Mouse (Mus musculus): Measurements from ENCODE around the gene Ier5. TPM values are rescaled to one million over a fixed set of nuclear protein-coding genes. Genes with fewer than 3 reads are reported as not detected.

The Ier5 gene
- total and polyA plus RNA-seq, 2 experiments = 2.6 to 2.8 TPM

GRCm38 (mm10) chr1:155134866-155135265 lies 35.4 kb upstream of the Ier5 start:
- DNase-seq (ENCODE audit: extremely low read depth, low read depth, low spot score) = no peak
- WGBS = 83% methylated on average over 8 of the region's 8 CpGs
- H3K27me3 ChIP-seq (ENCODE audit: control insufficient read depth, insufficient read depth, low read length) = no peaks in the 10 kb centered on the region
- H3K27ac ChIP-seq (replicated peaks; ENCODE audit: insufficient read depth, low read depth, low read length) = no peak overlapping the region
- no peaks in the 10 kb centered on the region; the same call in 1 of the 2 replicates for H3K36me3 ChIP-seq (ENCODE audit: control insufficient read depth, insufficient read depth, low read length)
- no peak overlapping the region for H3K9ac ChIP-seq (ENCODE audit: low read depth, low read length)
- no peaks in the 10 kb centered on the region for H3K79me2 ChIP-seq (ENCODE audit: control insufficient read depth, insufficient read depth, low read length)
- no peaks in the 10 kb centered on the region for H3K4me1 ChIP-seq (ENCODE audit: control insufficient read depth, insufficient read depth, low read length)
- TF ChIP-seq CTCF (IDR thresholded peaks at IDR 0.05; ENCODE audit: low read depth, low read length) = no peak
- no peak for TF ChIP-seq POLR2A (IDR thresholded peaks at IDR 0.05; ENCODE audit: extremely low read depth, insufficient read depth, low read length)
- no peak overlapping the region for H3K4me3 ChIP-seq (ENCODE audit: insufficient read depth, low read depth, low read length)

DNA sequence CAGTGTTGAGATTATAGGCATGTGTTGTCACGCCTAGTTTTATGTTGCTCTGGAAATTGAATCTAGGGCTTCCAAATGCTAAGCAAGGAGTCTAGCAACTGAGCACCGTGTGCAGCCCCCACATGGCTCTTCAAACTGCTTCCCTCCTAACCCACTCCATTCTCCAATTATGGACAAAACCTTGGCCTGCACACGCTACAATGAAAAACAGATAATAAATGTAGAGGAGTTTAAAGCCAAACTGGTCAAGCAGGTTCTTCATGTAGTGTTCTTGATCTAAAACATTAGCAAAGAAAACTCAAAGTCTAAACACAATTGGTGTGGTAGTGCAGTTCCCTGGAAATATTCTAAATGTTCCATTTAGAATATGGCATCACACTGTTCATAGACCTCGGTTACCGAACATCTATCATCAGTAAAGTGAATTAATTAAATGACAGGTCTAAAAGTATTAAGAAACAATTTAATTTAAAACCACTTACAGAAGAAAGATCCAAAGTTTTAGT lies 28.0 kb upstream of the Ier5 start:
- TF ChIP-seq CTCF (IDR thresholded peaks at IDR 0.05; ENCODE audit: low read depth, low read length) = no peak
- no peak for TF ChIP-seq POLR2A (IDR thresholded peaks at IDR 0.05; ENCODE audit: extremely low read depth, insufficient read depth, low read length)
- Histone ChIP-seq H3K4me1 (ENCODE audit: control insufficient read depth, insufficient read depth, low read length) (peaks cover 2% of the 10 kb centered on the region; the same call in 1 of the 2 replicates), H3K36me3 (ENCODE audit: control insufficient read depth, insufficient read depth, low read length) (no peaks in the 10 kb centered on the region; the same call in 1 of the 2 replicates), H3K79me2 (ENCODE audit: control insufficient read depth, insufficient read depth, low read length) (no peaks in the 10 kb centered on the region), H3K9ac (ENCODE audit: low read depth, low read length) (no peak overlapping the region), H3K27me3 (ENCODE audit: control insufficient read depth, insufficient read depth, low read length) (no peaks in the 10 kb centered on the region; the same call in 1 of the 2 replicates), H3K4me3 (ENCODE audit: insufficient read depth, low read depth, low read length) (no peak overlapping the region), H3K27ac (replicated peaks; ENCODE audit: insufficient read depth, low read depth, low read length) (no peak overlapping the region)
- WGBS = 96% methylated on average over 5 of the region's 5 CpGs
- DNase-seq (ENCODE audit: extremely low read depth, low read depth, low spot score) = no peak

DNA sequence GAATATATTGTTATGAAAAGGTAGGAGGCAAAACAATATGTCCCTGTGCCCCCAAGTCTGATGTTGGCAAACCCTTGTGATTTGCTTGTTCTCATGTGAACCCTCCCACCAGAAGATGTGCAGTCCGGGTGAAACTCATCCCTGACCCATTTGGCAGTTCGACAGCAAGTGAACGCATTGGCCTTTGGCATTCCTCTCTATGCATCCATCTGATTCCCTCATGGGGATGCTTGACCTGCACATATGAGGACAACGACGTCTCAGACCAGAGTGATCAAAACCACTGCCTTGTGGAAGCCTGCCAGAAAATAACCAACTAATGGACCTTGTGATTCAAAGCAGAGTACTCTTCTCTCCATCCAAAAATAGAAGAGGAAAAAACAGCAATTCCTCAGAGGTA lies 27.3 kb upstream of the Ier5 start:
- no peaks in the 10 kb centered on the region; the same call in 1 of the 2 replicates for H3K27me3 ChIP-seq (ENCODE audit: control insufficient read depth, insufficient read depth, low read length)
- H3K4me1 ChIP-seq (ENCODE audit: control insufficient read depth, insufficient read depth, low read length) = peaks cover 2% of the 10 kb centered on the region; the same call in 1 of the 2 replicates
- WGBS = 76% methylated on average over 5 of the region's 5 CpGs
- H3K4me3 ChIP-seq (ENCODE audit: insufficient read depth, low read depth, low read length) = no peak overlapping the region
- no peak overlapping the region for H3K9ac ChIP-seq (ENCODE audit: low read depth, low read length)
- TF ChIP-seq POLR2A (IDR thresholded peaks at IDR 0.05; ENCODE audit: extremely low read depth, insufficient read depth, low read length) = no peak
- no peak for TF ChIP-seq CTCF (IDR thresholded peaks at IDR 0.05; ENCODE audit: low read depth, low read length)
- H3K27ac ChIP-seq (replicated peaks; ENCODE audit: insufficient read depth, low read depth, low read length) = no peak overlapping the region
- no peaks in the 10 kb centered on the region; the same call in 1 of the 2 replicates for H3K36me3 ChIP-seq (ENCODE audit: control insufficient read depth, insufficient read depth, low read length)
- no peak for DNase-seq (ENCODE audit: extremely low read depth, low read depth, low spot score)
- H3K79me2 ChIP-seq (ENCODE audit: control insufficient read depth, insufficient read depth, low read length) = no peaks in the 10 kb centered on the region

DNA sequence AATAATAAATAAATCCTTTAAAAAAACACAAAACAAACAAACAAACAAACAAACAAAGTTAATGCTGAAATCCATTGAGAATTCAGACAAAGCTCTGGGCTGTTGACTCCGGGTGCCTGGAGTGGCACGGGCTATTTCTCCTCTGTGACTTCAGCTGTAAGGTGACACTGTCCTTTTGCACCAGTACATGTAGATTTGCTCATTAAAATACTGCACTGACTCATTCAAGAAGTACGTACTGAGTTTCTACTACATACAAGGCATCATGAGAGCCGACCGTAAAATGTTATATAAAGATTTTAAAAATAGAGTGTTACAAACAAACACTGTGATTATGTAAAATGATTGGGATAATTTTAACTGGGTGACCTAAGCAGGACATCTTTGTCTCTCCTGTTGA lies 25.0 kb upstream of the Ier5 start:
- peaks cover 2% of the 10 kb centered on the region; the same call in 1 of the 2 replicates for H3K4me1 ChIP-seq (ENCODE audit: control insufficient read depth, insufficient read depth, low read length)
- WGBS = 97% methylated on average over 5 of the region's 5 CpGs
- H3K79me2 ChIP-seq (ENCODE audit: control insufficient read depth, insufficient read depth, low read length) = no peaks in the 10 kb centered on the region
- no peak for DNase-seq (ENCODE audit: extremely low read depth, low read depth, low spot score)
- no peaks in the 10 kb centered on the region for H3K36me3 ChIP-seq (ENCODE audit: control insufficient read depth, insufficient read depth, low read length)
- no peak overlapping the region for H3K9ac ChIP-seq (ENCODE audit: low read depth, low read length)
- H3K4me3 ChIP-seq (ENCODE audit: insufficient read depth, low read depth, low read length) = no peak overlapping the region
- TF ChIP-seq POLR2A (IDR thresholded peaks at IDR 0.05; ENCODE audit: extremely low read depth, insufficient read depth, low read length) (no peak), CTCF (IDR thresholded peaks at IDR 0.05; ENCODE audit: low read depth, low read length) (no peak)
- no peaks in the 10 kb centered on the region; the same call in 1 of the 2 replicates for H3K27me3 ChIP-seq (ENCODE audit: control insufficient read depth, insufficient read depth, low read length)
- no peak overlapping the region for H3K27ac ChIP-seq (replicated peaks; ENCODE audit: insufficient read depth, low read depth, low read length)

GRCm38 (mm10) chr1:155121977-155122939 lies 22.8 kb upstream of the Ier5 start:
- Histone ChIP-seq H3K27ac (replicated peaks; ENCODE audit: insufficient read depth, low read depth, low read length) (no peak overlapping the region), H3K4me1 (ENCODE audit: control insufficient read depth, insufficient read depth, low read length) (peaks cover 2% of the 10 kb centered on the region; the same call in 1 of the 2 replicates), H3K9ac (ENCODE audit: low read depth, low read length) (no peak overlapping the region), H3K4me3 (ENCODE audit: insufficient read depth, low read depth, low read length) (no peak overlapping the region), H3K27me3 (ENCODE audit: control insufficient read depth, insufficient read depth, low read length) (no peaks in the 10 kb centered on the region; the same call in 1 of the 2 replicates), H3K79me2 (ENCODE audit: control insufficient read depth, insufficient read depth, low read length) (no peaks in the 10 kb centered on the region), H3K36me3 (ENCODE audit: control insufficient read depth, insufficient read depth, low read length) (no peaks in the 10 kb centered on the region)
- WGBS = 67% methylated on average over 21 of the region's 21 CpGs
- peak; percentile 71 for DNase-seq (ENCODE audit: extremely low read depth, low read depth, low spot score)
- TF ChIP-seq CTCF (IDR thresholded peaks at IDR 0.05; ENCODE audit: low read depth, low read length) (no peak), POLR2A (IDR thresholded peaks at IDR 0.05; ENCODE audit: extremely low read depth, insufficient read depth, low read length) (no peak)

Data from liver, adult 2 months (tissue).